Mouse (Mus musculus) adrenal gland, adult 10 weeks (tissue): ENCODE results near the gene Psmc2. TPM values are rescaled to one million over a fixed set of nuclear protein-coding genes. Genes with fewer than 3 reads are reported as not detected.

ENCODE experiments used
- polyA plus RNA-seq: library from polyadenylated mRNA; stranded (reverse); fragments of 350-450 nt; fragmentation: Illumina TruSeq; extraction: RNeasy Lipid Tissue Mini Kit (QIAGEN cat#74804); gene quantifications from one replicate; pipeline ENCODE4 v1.2.3, GENCODE M21; 2014; ENCODE audit warnings: low read depth, low replicate concordance

The Psmc2 gene
- polyA plus RNA-seq = 115 TPM

DNA sequence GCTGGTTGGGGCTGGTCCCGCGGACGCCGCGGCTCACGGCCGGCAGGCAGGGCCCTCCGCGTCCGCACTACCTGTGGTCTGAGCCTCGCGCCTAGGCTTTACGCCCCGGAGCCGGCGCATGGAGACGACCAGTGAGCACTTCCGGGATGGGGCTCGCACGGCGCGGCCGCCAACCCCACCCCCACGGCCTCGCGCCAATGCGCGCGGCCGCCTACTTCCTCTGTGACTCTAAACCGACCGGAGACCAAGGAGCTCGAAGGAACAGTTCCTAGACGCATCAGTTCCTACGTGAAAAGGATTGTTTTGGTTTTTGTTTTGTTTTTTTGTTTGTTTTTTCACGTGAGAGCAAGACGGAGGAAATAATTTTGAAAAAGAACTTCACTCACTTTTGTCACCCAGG is at the start of gene Psmc2, which contains the start of gene Dnajc2:
Psmc2 (plus strand) TSS at position 231 of the 400 bp plus-strand sequence.
Dnajc2 (minus strand) TSS at position 199 of the 400 bp plus-strand sequence.

DNA sequence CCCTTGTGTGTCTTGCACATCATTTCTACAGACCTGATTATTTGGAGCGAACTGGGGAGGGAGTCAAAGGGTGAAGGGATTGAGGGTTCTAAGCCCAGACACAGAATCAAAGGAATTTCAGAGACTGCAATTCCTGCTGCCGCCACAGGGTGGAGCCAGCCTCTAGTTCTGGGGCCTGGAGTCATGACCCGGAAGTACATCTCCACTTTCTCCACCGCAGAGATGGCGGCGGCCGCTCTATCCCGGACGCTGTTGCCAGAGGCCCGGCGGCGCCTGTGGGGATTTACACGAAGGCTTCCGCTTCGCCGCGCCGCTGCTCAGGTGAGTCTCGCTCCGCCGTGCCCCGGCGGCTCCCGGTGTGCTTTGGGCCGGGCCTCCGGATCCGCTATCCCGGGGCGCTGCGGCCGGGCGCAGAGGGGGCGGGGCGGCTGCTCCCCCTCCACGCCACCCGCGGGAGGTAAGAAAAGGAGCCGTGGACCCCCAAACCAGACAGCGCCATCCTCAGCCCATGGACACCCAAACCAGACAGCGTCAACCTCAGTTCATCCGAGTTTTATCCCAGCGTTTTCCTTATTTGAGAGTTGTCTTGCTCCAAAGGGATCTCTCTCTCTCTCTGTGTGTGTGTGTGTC is 48.0 kb upstream of the Psmc2 start, which contains the start of gene Pmpcb:
Pmpcb (plus strand) TSS at position 186 of the 630 bp plus-strand sequence.

Other genes starting within 250 kb of the Psmc2 start
- gene Lrrc17, start 241.7 kb upstream of the Psmc2 start, polyA plus RNA-seq = 3.0 TPM
- gene Fbxl13, start 139.6 kb upstream of the Psmc2 start, polyA plus RNA-seq = not detected
- 54.8 TPM for gene Armc10, start 139.5 kb upstream of the Psmc2 start, polyA plus RNA-seq
- gene Napepld, start 83.9 kb upstream of the Psmc2 start, polyA plus RNA-seq = 168 TPM
- 1,065 TPM for gene Pmpcb, start 48.1 kb upstream of the Psmc2 start, polyA plus RNA-seq
- gene Dnajc2, start within 50 bp of the Psmc2 start, polyA plus RNA-seq = 96.2 TPM
- not detected for gene Slc26a5, start 80.3 kb downstream of the Psmc2 start, polyA plus RNA-seq